Mouse (Mus musculus): ENCODE data around the gene Crcp. TPM values are rescaled to one million over a fixed set of nuclear protein-coding genes. Genes with fewer than 3 reads are reported as not detected.

Gene Crcp
- 5.0 and 7.4 TPM in 2 replicates for polyA plus RNA-seq (2012; ENCODE audit: low replicate concordance)

DNA sequence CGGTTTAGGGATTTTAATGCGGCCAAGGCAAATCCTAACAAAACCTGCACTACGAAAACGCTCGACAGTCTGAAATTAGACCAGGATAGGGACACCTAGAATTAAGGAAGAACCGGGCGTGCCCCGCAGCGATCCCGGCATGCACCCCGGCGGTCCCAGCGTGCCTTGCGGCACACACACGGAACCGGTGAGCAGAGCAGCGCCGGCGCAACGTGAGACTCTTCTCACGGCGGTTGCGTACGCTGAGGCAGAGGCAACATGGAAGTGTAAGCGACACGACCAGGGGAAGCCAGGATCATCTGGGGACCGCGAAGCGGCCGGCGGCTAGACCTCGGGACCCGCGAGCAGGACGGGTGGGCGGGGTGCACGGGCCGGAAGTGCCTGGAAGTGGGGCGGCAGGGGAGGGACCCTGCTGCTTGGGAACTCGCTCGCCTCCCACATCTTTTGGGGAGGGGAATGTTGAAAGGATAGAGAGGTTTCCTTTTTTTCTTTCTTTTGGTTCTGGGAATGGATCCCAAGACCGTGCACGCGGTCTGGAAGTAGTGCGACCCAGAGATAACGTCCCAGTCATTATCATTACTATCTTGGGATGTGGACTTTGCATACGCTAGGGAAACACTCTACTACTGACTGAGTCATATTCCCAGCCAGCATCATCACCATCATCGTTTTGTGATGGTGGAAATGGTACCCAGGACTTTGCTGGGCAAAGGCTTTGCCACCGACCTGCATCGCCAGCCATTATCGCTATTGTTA is at the start of gene Crcp, which contains the start of gene Asl:
Crcp (plus strand) TSS at position 149 of the 756 bp plus-strand sequence.
Asl (minus strand) TSS at position 106 of the 756 bp plus-strand sequence.

GRCm38 (mm10) chr5:130002301-130003146 is 26.6 kb upstream of the Crcp start, which contains the start of gene Gusb:
Gene Gusb (minus strand): TSS chr5:130003049.

GRCm38 (mm10) chr5:130073026-130073425 is 43.9 kb downstream of the Crcp start, which contains the start of gene Tpst1:
Gene Tpst1 (plus strand): TSS chr5:130073326.

Other genes starting within 250 kb of the Crcp start
- 8.6 and 40.6 TPM in 2 replicates for gene Psph, start 241.8 kb upstream of the Crcp start, polyA plus RNA-seq (2012; ENCODE audit: low replicate concordance)
- 4.0 and 9.3 TPM in 2 replicates for gene Sumf2, start 182.3 kb upstream of the Crcp start, polyA plus RNA-seq (2012; ENCODE audit: low replicate concordance)
- 543 and 642 TPM in 2 replicates for gene Chchd2, start 141.8 kb upstream of the Crcp start, polyA plus RNA-seq (2012; ENCODE audit: low replicate concordance)
- 3.4 and 48.5 TPM in 2 replicates for gene Zbed5, start 133.6 kb upstream of the Crcp start, polyA plus RNA-seq (2012; ENCODE audit: low replicate concordance)
- gene Phkg1, start 130.7 kb upstream of the Crcp start, polyA plus RNA-seq (2012; ENCODE audit: low replicate concordance) = 0.10 TPM in 1 of 2 replicates, not detected in the other
- 1.7 TPM in 2 replicates for gene Nupr1l, start 120.8 kb upstream of the Crcp start, polyA plus RNA-seq (2012; ENCODE audit: low replicate concordance)
- 19.6 and 19.7 TPM in 2 replicates for gene Vkorc1l1, start 87.3 kb upstream of the Crcp start, polyA plus RNA-seq (2012; ENCODE audit: low replicate concordance)
- 18.1 and 22.7 TPM in 2 replicates for gene Gusb, start 26.2 kb upstream of the Crcp start, polyA plus RNA-seq (2012; ENCODE audit: low replicate concordance)
- 7.4 and 8.3 TPM in 2 replicates for gene Asl, start within 50 bp of the Crcp start, polyA plus RNA-seq (2012; ENCODE audit: low replicate concordance)
- 19.2 and 44.7 TPM in 2 replicates for gene Tpst1, start 44.0 kb downstream of the Crcp start, polyA plus RNA-seq (2012; ENCODE audit: low replicate concordance)
- 5.4 and 27.4 TPM in 2 replicates for gene Kctd7, start 115.6 kb downstream of the Crcp start, polyA plus RNA-seq (2012; ENCODE audit: low replicate concordance)
- gene Rabgef1, start 142.5 kb downstream of the Crcp start, polyA plus RNA-seq (2012; ENCODE audit: low replicate concordance) = 14.6 and 18.2 TPM in 2 replicates
- 26.9 and 71.2 TPM in 2 replicates for gene Tmem248, start 187.8 kb downstream of the Crcp start, polyA plus RNA-seq (2012; ENCODE audit: low replicate concordance)
- 3.8 and 30.2 TPM in 2 replicates for gene Sbds, start 226.2 kb downstream of the Crcp start, polyA plus RNA-seq (2012; ENCODE audit: low replicate concordance)
- 6.1 and 10.4 TPM in 2 replicates for gene Tyw1, start 226.3 kb downstream of the Crcp start, polyA plus RNA-seq (2012; ENCODE audit: low replicate concordance)